Mouse (Mus musculus): Measurements from ENCODE around the gene Nomo1.

The Nomo1 gene

GRCm38 (mm10) chr7:46033109-46033869, at the start of gene Nomo1:
Gene Nomo1, plus strand, starts transcription at chr7:46033698.
- DNase-seq (ENCODE audit: low spot score), result peak; percentile 97

- no peak for DNase-seq (ENCODE audit: low spot score)
Observed at GRCm38 (mm10) chr7:45986893-45987292, 46.6 kb upstream of the Nomo1 start.

GRCm38 (mm10) chr7:45988344-45988743, 45.2 kb upstream of the Nomo1 start:
- no peak for DNase-seq (ENCODE audit: low spot score)

- no peak for DNase-seq (ENCODE audit: low spot score)
Observed at GRCm38 (mm10) chr7:45992470-45992869, 41.0 kb upstream of the Nomo1 start.

GRCm38 (mm10) chr7:46000577-46000976, 32.9 kb upstream of the Nomo1 start:
- DNase-seq (ENCODE audit: low spot score), result no peak

GRCm38 (mm10) chr7:46002748-46003147, 30.8 kb upstream of the Nomo1 start:
- DNase-seq (ENCODE audit: low spot score), result no peak

GRCm38 (mm10) chr7:46009578-46009977, 23.9 kb upstream of the Nomo1 start:
- DNase-seq (ENCODE audit: low spot score), result peak; percentile 39

GRCm38 (mm10) chr7:46012121-46012520, 21.4 kb upstream of the Nomo1 start:
- DNase-seq (ENCODE audit: low spot score), result no peak

GRCm38 (mm10) chr7:46013266-46014010, 20.1 kb upstream of the Nomo1 start:
- peak; percentile 4 for DNase-seq (ENCODE audit: low spot score)

GRCm38 (mm10) chr7:46019594-46019993, 13.9 kb upstream of the Nomo1 start:
- DNase-seq (ENCODE audit: low spot score), result no peak

GRCm38 (mm10) chr7:46021951-46022350, 11.5 kb upstream of the Nomo1 start:
- no peak for DNase-seq (ENCODE audit: low spot score)

- no peak for DNase-seq (ENCODE audit: low spot score)
Observed at GRCm38 (mm10) chr7:46025436-46025835, 8.1 kb upstream of the Nomo1 start.

- no peak for DNase-seq (ENCODE audit: low spot score)
Observed at GRCm38 (mm10) chr7:46028681-46029080, 4.8 kb upstream of the Nomo1 start.

GRCm38 (mm10) chr7:46029299-46030144, 4.0 kb upstream of the Nomo1 start:
- DNase-seq (ENCODE audit: low spot score), result no peak

GRCm38 (mm10) chr7:46030145-46030488, 3.4 kb upstream of the Nomo1 start, which contains the start of gene Abcc6:
Gene Abcc6, minus strand, starts transcription at chr7:46030302.
- no peak for DNase-seq (ENCODE audit: low spot score)

- no peak for DNase-seq (ENCODE audit: low spot score)
Observed at GRCm38 (mm10) chr7:46031075-46031474, 2.4 kb upstream of the Nomo1 start.

GRCm38 (mm10) chr7:46033870-46034337, 406 bp downstream of the Nomo1 start:
- DNase-seq (ENCODE audit: low spot score), result no peak

GRCm38 (mm10) chr7:46034991-46035390, 1.5 kb downstream of the Nomo1 start:
- DNase-seq (ENCODE audit: low spot score), result no peak

GRCm38 (mm10) chr7:46035468-46035867, 2.0 kb downstream of the Nomo1 start:
- DNase-seq (ENCODE audit: low spot score), result no peak

- DNase-seq (ENCODE audit: low spot score), result no peak
Observed at GRCm38 (mm10) chr7:46037433-46037832, 3.9 kb downstream of the Nomo1 start.

- no peak for DNase-seq (ENCODE audit: low spot score)
Observed at GRCm38 (mm10) chr7:46039873-46040272, 6.4 kb downstream of the Nomo1 start.

- DNase-seq (ENCODE audit: low spot score), result no peak
Observed at GRCm38 (mm10) chr7:46044106-46044505, 10.6 kb downstream of the Nomo1 start.
